Mouse (Mus musculus): ENCODE data around the gene Rbm48.

GRCm38 (mm10) chr5:3546226-3546625 is 50.2 kb downstream of the Rbm48 start:
- TF ChIP-seq CTCF (IDR thresholded peaks at IDR 0.05; ENCODE audit: control insufficient read depth, insufficient read depth, insufficient replicate concordance, low read depth, low read length) (no peak), POLR2A (IDR thresholded peaks at IDR 0.05; ENCODE audit: control insufficient read depth, low read depth, low read length) (no peak)
